Mouse (Mus musculus) T-cell, adult 2 months (primary cell): Measurements from ENCODE around the gene Olfr878.

ENCODE experiments used
- DNase-seq: peaks from one replicate; pipeline ENCODE4 v3.0.0; 2022; ENCODE audit warnings: low spot score

Gene Olfr878

GRCm38 (mm10) chr9:37917540-37917939, at the start of gene Olfr878:
TSS of gene Olfr878 (plus strand) at chr9:37917840.
- no peak for DNase-seq

- DNase-seq: no peak
Observed at GRCm38 (mm10) chr9:37870246-37870645, 47.4 kb upstream of the Olfr878 start.

- no peak for DNase-seq
Observed at GRCm38 (mm10) chr9:37871097-37871496, 46.5 kb upstream of the Olfr878 start.

- no peak for DNase-seq
Observed at GRCm38 (mm10) chr9:37871536-37871935, 46.1 kb upstream of the Olfr878 start.

GRCm38 (mm10) chr9:37890960-37891359, 26.7 kb upstream of the Olfr878 start:
- no peak for DNase-seq

- DNase-seq: no peak
Observed at GRCm38 (mm10) chr9:37896661-37897060, 21.0 kb upstream of the Olfr878 start, which contains the start of gene Olfr145. TSS of gene Olfr145 (plus strand) at chr9:37896724.

- no peak for DNase-seq
Observed at GRCm38 (mm10) chr9:37905555-37905954, 12.1 kb upstream of the Olfr878 start.

- no peak for DNase-seq
Observed at GRCm38 (mm10) chr9:37918018-37918417, 378 bp downstream of the Olfr878 start.

- no peak for DNase-seq
Observed at GRCm38 (mm10) chr9:37924194-37924593, 6.6 kb downstream of the Olfr878 start.

GRCm38 (mm10) chr9:37925445-37925844, 7.8 kb downstream of the Olfr878 start:
- DNase-seq: no peak

GRCm38 (mm10) chr9:37926019-37927013, 8.7 kb downstream of the Olfr878 start:
- DNase-seq: no peak

- no peak for DNase-seq
Observed at GRCm38 (mm10) chr9:37932519-37932918, 14.9 kb downstream of the Olfr878 start.

GRCm38 (mm10) chr9:37934146-37934545, 16.5 kb downstream of the Olfr878 start:
- DNase-seq: no peak

GRCm38 (mm10) chr9:37941167-37941566, 23.5 kb downstream of the Olfr878 start:
- no peak for DNase-seq
